Mouse (Mus musculus) intestine, embryonic 15.5 days (tissue): ENCODE results near the gene Gm17324. TPM values are rescaled to one million over a fixed set of nuclear protein-coding genes. Genes with fewer than 3 reads are reported as not detected.
"Not testable (repeated sequence)": the region's sequence is repeated elsewhere in the genome, so short reads cannot be mapped to it uniquely, and the experiment has no call there.

Experiments used
- ATAC-seq: fragments of 200-750 bp; cut with Nextera tagmentation; 2 replicates; pipeline ENCODE4 v1.8.0; 2017; ENCODE audit warnings: moderate TSS enrichment, moderate library complexity
- H3K27ac ChIP-seq: fragments of 300-500 bp; sonication (generic); 2 replicates; pipeline ENCODE4 v1.5.1; 2015; ENCODE audit warnings: mild to moderate bottlenecking, inconsistent platforms
- H3K27me3 ChIP-seq: fragments of 300-500 bp; sonication (generic); replicated peaks from 2 replicates; pipeline ENCODE4 v1.6.1; 2015; ENCODE audit warnings: inconsistent platforms
- H3K36me3 ChIP-seq: fragments of 300-500 bp; sonication (generic); 2 replicates; pipeline ENCODE4 v1.6.1; 2015; ENCODE audit warnings: inconsistent platforms
- H3K4me1 ChIP-seq: fragments of 300-500 bp; sonication (generic); replicated peaks from 2 replicates; pipeline ENCODE4 v1.6.1; 2015; ENCODE audit warnings: inconsistent platforms
- H3K4me2 ChIP-seq: fragments of 300-500 bp; sonication (generic); replicated peaks from 2 replicates; pipeline ENCODE4 v1.6.1; 2015; ENCODE audit warnings: mild to moderate bottlenecking, inconsistent platforms
- H3K4me3 ChIP-seq: fragments of 300-500 bp; sonication (generic); replicated peaks from 2 replicates; pipeline ENCODE4 v1.5.1; 2015; ENCODE audit warnings: inconsistent platforms
- H3K9ac ChIP-seq: fragments of 300-500 bp; sonication (generic); 2 replicates; pipeline ENCODE4 v1.6.1; 2015; ENCODE audit warnings: inconsistent platforms
- H3K9me3 ChIP-seq: fragments of 300-500 bp; sonication (generic); 2 replicates; pipeline ENCODE4 v1.6.1; 2016; ENCODE audit warnings: inconsistent platforms
- WGBS: fragments of 180-500 bp; shearing (Covaris S2); methylation state at CpG from one replicate; pipeline ENCODE4 v1.1.7; 2015; 5-methylcytosine and 5-hydroxymethylcytosine counted together
- polyA plus RNA-seq: library from polyadenylated mRNA; unstranded; fragments of >200 nt; fragmentation: Nextera tagmentation; extraction: Ambion mirVana; gene quantifications from 2 replicates; pipeline ENCODE4 v1.2.1, GENCODE M21; 2015

Gm17324 gene
- polyA plus RNA-seq, 1 experiment from 2014 or later: 0.64 TPM

GRCm38 (mm10) chr9:78479308-78479707, 30.7 kb upstream of the Gm17324 start:
- H3K4me3 ChIP-seq: peak overlapping the region; percentile 97
- not testable (repeated sequence) for H3K27me3 ChIP-seq, H3K27ac ChIP-seq, H3K36me3 ChIP-seq, H3K4me1 ChIP-seq, ATAC-seq, H3K9me3 ChIP-seq
- peak overlapping the region; percentile 11 for H3K9ac ChIP-seq
- peak overlapping the region; percentile 54 for H3K4me2 ChIP-seq
- 23% methylated on average over 8 of the region's 8 CpGs for WGBS

DNA sequence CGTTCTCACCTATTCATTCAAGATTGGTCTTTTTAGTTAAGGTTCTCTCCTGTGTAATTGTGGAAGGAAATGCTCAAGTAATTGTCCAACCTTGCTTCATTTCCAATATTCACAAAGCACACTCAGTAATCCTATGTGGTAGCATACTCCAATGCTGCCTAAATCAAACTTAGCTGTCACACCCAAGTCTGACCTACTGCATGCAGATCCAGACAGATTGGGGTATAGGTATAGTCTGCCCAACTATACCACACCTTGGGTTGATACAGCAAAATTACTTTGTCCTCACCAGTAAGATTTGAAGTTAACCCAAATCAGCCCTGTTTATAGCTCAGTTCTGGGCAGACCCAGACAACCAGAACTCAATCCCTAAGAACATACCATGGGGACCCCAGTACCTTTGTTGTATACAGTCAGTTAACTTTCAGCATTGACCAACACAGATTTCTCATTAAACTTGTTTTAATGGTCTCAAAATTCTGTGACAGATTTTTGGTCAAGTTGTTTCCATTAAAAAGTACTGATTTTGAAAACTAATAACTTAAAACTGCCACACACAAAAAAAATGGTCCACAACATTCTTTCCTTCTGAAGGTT, 29.5 kb upstream of the Gm17324 start:
- WGBS: 70% methylated on average over 1 of the region's 1 CpGs
- H3K9ac ChIP-seq, H3K4me3 ChIP-seq, H3K9me3 ChIP-seq, H3K36me3 ChIP-seq, H3K27me3 ChIP-seq, H3K27ac ChIP-seq, ATAC-seq, H3K4me1 ChIP-seq: not testable (repeated sequence)
- peak overlapping the region; percentile 7; the same call in 1 of the 2 replicates for H3K4me2 ChIP-seq

DNA sequence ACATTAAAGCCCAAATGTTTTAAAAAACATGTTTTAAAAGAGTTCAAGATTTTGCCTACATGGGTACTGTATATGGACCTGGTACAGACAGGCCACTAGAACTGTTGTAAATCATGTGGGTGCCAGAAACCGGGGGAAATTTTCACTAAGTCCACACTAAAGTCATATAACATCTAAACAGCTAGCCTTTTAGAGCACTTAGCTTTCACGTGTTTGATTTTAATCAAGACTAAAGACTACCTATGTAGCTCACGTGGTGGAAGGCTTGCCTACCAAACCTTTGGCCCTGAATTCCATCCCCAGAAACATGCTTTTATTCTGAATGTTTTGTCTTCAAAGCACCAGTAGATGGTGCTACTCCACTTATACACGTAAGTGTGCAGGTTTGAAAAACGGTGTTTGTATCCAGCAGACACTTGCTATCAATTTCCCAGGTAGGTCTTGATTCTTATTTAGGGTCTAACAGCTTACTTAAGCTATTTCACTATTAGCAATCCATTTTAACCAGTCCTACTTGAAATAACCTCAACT, 28.5 kb upstream of the Gm17324 start:
- Histone ChIP-seq H3K4me2 (no peak overlapping the region), H3K27ac (peak overlapping the region; percentile 20), H3K9me3 (no peaks in the 10 kb centered on the region), H3K36me3 (peaks cover 8% of the 10 kb centered on the region; the same call in 1 of the 2 replicates), H3K27me3 (no peaks in the 10 kb centered on the region), H3K4me1 (peaks cover 2% of the 10 kb centered on the region; the same call in 1 of the 2 replicates), H3K4me3 (no peak overlapping the region), H3K9ac (no peak overlapping the region)
- 7% methylated on average over 5 of the region's 5 CpGs for WGBS
- 0 out of 2 replicates have a peak, but pooled peaks have one; percentile 0 for ATAC-seq

DNA sequence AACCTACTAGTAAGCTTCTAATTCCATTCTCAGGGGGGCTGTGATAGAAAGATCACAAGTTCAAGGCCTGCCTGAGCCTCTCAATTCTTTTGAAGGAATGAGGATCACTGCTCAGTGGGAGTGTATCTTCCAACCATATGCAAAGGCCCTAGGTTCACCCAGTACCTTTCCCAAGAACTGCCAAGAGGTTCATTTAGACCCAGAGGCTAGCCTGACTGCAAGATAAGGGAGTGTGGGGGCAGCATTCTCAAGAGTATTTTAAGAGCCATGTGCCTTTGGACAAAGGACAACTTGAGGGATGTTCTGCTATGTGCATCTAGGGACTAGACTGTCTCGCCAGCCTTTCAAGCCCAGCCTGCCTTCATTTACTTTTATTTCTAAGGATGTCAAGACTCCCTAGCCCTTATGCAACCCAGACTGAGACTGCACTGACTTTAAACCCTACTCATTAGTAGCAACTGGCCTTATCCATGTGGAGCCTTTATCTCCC, 28.0 kb upstream of the Gm17324 start:
- H3K4me1 ChIP-seq: peaks cover 2% of the 10 kb centered on the region; the same call in 1 of the 2 replicates
- ATAC-seq: peak; percentile 4; the same call in 1 of the 2 replicates

DNA sequence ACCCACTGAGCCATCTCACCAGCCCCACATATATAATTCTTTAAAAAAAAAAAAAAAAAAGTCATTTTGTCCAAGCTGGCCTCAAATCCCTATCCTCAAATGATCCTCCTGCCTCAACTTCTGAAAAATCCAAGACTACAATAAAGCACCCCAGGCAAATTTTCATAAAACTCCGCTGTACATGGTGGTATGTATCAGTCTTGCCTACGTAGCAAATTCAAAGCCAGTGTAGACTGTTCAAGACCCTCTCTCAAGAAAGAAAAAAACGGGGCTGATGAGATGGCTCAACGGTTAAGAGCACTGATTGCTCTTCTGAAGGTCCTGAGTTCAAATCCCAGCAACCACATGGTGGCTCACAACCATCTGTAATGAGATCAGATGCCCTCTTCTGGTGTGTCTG, 27.3 kb upstream of the Gm17324 start:
- H3K27me3 ChIP-seq: no peaks in the 10 kb centered on the region
- no peak overlapping the region for H3K4me2 ChIP-seq
- no peaks in the 10 kb centered on the region for H3K9me3 ChIP-seq
- ATAC-seq: no peak
- H3K36me3 ChIP-seq: peaks cover 8% of the 10 kb centered on the region; the same call in 1 of the 2 replicates
- 85% methylated on average over 4 of the region's 4 CpGs for WGBS
- H3K27ac ChIP-seq: no peak overlapping the region
- H3K9ac ChIP-seq: no peak overlapping the region
- no peak overlapping the region for H3K4me3 ChIP-seq
- peaks cover 2% of the 10 kb centered on the region; the same call in 1 of the 2 replicates for H3K4me1 ChIP-seq

More for the DNA sequence above, 28.0 kb upstream of the Gm17324 start:
- Histone ChIP-seq H3K27me3 (no peaks in the 10 kb centered on the region), H3K9me3 (no peaks in the 10 kb centered on the region), H3K9ac (no peak overlapping the region), H3K4me3 (no peak overlapping the region), H3K36me3 (peaks cover 8% of the 10 kb centered on the region; the same call in 1 of the 2 replicates), H3K4me2 (no peak overlapping the region), H3K27ac (peak overlapping the region; percentile 20)
- 8% methylated on average over 1 of the region's 1 CpGs for WGBS

GRCm38 (mm10) chr9:78475383-78475780, 26.8 kb upstream of the Gm17324 start:
- no peaks in the 10 kb centered on the region for H3K27me3 ChIP-seq
- H3K4me1 ChIP-seq: peaks cover 2% of the 10 kb centered on the region; the same call in 1 of the 2 replicates
- no peak overlapping the region for H3K4me2 ChIP-seq
- H3K4me3 ChIP-seq: no peak overlapping the region
- ATAC-seq: no peak
- WGBS: 89% methylated on average over 2 of the region's 2 CpGs
- no peak overlapping the region for H3K27ac ChIP-seq
- H3K36me3 ChIP-seq: peaks cover 12% of the 10 kb centered on the region; the same call in 1 of the 2 replicates
- no peaks in the 10 kb centered on the region for H3K9me3 ChIP-seq
- no peak overlapping the region for H3K9ac ChIP-seq

DNA sequence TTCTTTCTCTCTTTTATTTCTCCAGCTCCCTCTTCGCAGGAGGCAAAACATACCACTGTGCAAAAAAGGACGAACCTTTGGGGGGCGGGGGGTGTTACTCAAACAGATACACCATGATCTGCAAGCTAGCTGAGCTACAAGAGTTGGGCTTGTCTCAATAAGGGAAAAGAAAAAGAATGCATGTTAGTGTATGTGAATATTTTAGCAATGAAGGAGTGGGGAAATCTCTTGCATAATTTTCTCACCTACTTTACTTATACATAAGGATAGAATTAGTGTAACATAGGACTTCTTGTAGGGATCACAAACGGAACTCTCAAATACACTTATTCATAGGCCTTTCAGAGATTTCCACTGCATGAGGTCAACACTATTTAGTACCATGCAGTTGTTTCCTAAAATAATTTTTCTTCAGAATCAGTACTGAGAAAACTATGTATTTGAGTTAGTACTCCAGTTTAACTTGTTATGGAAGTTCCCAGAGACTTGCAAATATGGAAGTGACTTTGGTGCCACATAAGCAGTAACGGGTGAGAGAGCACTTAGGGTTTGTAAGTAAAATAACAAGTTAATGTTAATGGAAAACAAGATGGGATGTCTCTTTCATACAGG, 26.3 kb upstream of the Gm17324 start:
- no peak overlapping the region for H3K4me3 ChIP-seq
- ATAC-seq: no peak
- H3K9ac ChIP-seq: no peak overlapping the region
- 86% methylated on average over 5 of the region's 5 CpGs for WGBS
- H3K4me2 ChIP-seq: no peak overlapping the region
- H3K36me3 ChIP-seq: peaks cover 12% of the 10 kb centered on the region; the same call in 1 of the 2 replicates
- H3K27ac ChIP-seq: no peak overlapping the region
- H3K9me3 ChIP-seq: no peaks in the 10 kb centered on the region
- H3K27me3 ChIP-seq: no peaks in the 10 kb centered on the region
- H3K4me1 ChIP-seq: peaks cover 2% of the 10 kb centered on the region; the same call in 1 of the 2 replicates

DNA sequence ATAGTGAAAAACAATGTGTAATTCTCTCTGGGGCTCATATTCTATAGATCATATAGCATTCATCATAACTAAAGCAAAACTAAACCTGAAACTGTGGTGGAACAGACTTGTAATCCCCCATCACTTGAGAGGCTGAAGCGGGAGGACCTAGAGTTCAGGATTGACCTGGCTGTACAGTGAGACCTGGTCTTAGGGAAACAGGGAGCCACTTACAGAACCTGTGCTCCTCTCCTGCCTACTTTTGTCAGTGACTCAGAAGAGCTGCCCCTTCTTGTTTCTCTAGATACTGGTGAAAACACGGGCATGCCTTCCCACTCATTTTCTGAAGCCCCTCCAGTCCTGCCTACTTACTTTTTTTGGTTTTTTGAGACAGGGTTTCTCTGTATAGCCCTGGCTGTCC, 25.7 kb upstream of the Gm17324 start:
- 75% methylated on average over 2 of the region's 2 CpGs for WGBS
- H3K4me2 ChIP-seq: no peak overlapping the region
- no peak for ATAC-seq
- no peak overlapping the region for H3K4me3 ChIP-seq
- H3K9me3 ChIP-seq: no peaks in the 10 kb centered on the region
- peaks cover 13% of the 10 kb centered on the region; the same call in 1 of the 2 replicates for H3K36me3 ChIP-seq
- H3K4me1 ChIP-seq: 0 out of 2 replicates have a peak, but pooled peaks cover 2% of the 10 kb centered on the region
- H3K27me3 ChIP-seq: no peaks in the 10 kb centered on the region
- no peak overlapping the region for H3K9ac ChIP-seq
- no peak overlapping the region for H3K27ac ChIP-seq

DNA sequence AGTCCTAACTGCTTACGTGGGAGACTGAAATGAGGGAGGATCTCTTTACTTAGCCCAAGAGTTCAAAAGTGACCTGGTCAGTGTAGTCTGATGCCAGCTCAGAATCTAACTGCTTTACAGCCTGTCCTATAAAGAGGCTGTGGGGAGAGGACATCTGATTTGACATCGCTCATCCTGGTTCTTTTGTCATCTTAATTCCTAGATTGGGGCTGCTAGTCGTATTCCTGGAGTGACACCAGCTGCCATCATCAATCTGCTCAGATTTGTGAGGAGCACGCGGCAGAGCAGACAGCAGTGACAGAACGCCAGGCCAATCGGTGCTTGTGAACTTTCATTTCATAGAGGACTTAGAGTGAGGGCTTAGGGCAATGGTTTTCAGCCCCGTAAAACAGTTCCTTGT, 25.0 kb upstream of the Gm17324 start:
- no peak overlapping the region for H3K27ac ChIP-seq
- no peak overlapping the region for H3K4me2 ChIP-seq
- no peaks in the 10 kb centered on the region for H3K9me3 ChIP-seq
- 80% methylated on average over 8 of the region's 8 CpGs for WGBS
- no peaks in the 10 kb centered on the region for H3K27me3 ChIP-seq
- no peak for ATAC-seq
- no peak overlapping the region for H3K9ac ChIP-seq
- H3K36me3 ChIP-seq: peaks cover 19% of the 10 kb centered on the region; the same call in 1 of the 2 replicates
- no peak overlapping the region for H3K4me3 ChIP-seq
- H3K4me1 ChIP-seq: no peaks in the 10 kb centered on the region

- Histone ChIP-seq H3K4me3 (no peak overlapping the region), H3K27me3 (no peaks in the 10 kb centered on the region), H3K36me3 (peaks cover 17% of the 10 kb centered on the region), H3K4me2 (no peak overlapping the region), H3K9ac (no peak overlapping the region), H3K27ac (no peak overlapping the region), H3K9me3 (no peaks in the 10 kb centered on the region), H3K4me1 (no peaks in the 10 kb centered on the region)
- peak; percentile 49; the same call in 1 of the 2 replicates for ATAC-seq
- WGBS: 87% methylated on average over 3 of the region's 3 CpGs
Measured at GRCm38 (mm10) chr9:78465725-78466124, 17.1 kb upstream of the Gm17324 start.

DNA sequence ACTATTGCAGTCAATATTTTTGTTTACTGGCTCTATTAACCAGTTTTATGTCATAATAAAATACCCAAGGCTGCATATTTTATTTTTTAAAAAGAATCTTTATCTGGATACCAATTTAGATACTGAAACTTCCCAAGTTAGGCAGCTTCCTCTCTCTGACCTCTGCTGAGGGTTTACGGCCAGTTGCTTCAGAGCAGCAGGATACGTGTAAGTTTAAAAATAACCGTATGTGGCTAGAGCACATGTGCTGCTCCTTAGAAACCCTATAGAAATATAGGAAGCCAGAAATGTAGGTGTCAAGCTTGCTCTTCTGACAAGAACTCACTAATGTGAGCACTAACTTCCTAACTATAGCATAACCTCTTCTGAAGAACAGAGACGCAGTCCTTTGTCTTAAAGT, 14.8 kb upstream of the Gm17324 start:
- no peak overlapping the region for H3K27ac ChIP-seq

DNA sequence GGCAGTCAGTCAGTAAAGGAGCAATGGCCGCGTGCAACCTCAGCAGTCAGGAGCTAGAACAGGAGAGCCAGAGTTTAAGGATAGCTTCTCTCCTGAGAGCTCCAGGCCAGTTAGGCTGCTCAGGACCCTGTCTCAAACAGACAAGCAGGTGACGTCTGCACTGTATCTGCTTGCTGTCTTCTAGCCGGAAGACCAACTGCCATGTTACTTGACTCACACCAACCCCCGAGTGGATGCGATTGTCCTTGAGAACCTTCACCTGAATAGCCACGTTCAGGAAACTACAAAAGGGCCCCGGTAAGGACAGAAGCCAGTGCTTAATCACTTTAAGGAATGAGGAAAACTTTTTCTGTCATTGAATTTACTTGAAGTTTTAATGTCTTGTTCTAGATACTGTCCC, 8.4 kb upstream of the Gm17324 start:
- H3K4me1 ChIP-seq: no peaks in the 10 kb centered on the region
- WGBS: 88% methylated on average over 8 of the region's 8 CpGs
- H3K27me3 ChIP-seq: no peaks in the 10 kb centered on the region
- no peak for ATAC-seq
- no peak overlapping the region for H3K9ac ChIP-seq
- H3K27ac ChIP-seq: no peak overlapping the region
- H3K36me3 ChIP-seq: peaks cover 18% of the 10 kb centered on the region; the same call in 1 of the 2 replicates
- no peak overlapping the region for H3K4me3 ChIP-seq
- H3K9me3 ChIP-seq: no peaks in the 10 kb centered on the region
- no peak overlapping the region for H3K4me2 ChIP-seq

More for the DNA sequence above, 14.8 kb upstream of the Gm17324 start:
- Histone ChIP-seq H3K4me2 (no peak overlapping the region), H3K9ac (no peak overlapping the region), H3K9me3 (no peaks in the 10 kb centered on the region), H3K4me3 (no peak overlapping the region), H3K27me3 (no peaks in the 10 kb centered on the region), H3K4me1 (no peaks in the 10 kb centered on the region), H3K36me3 (peaks cover 15% of the 10 kb centered on the region; the same call in 1 of the 2 replicates)
- no peak for ATAC-seq
- 89% methylated on average over 4 of the region's 4 CpGs for WGBS
